Mouse (Mus musculus) bone marrow macrophage, adult 2 months (primary cell): ENCODE measurements around the gene Zcchc4. TPM values are rescaled to one million over a fixed set of nuclear protein-coding genes. Genes with fewer than 3 reads are reported as not detected.

Source experiments
- H3K27ac ChIP-seq: 2 replicates; pipeline ENCODE4 v1.5.1; 2012; ENCODE audit warnings: low read depth, low read length; ENCODE audit not compliant: insufficient read depth
- H3K4me1 ChIP-seq: 2 replicates; pipeline ENCODE4 v1.6.1; 2012; ENCODE audit warnings: low read length; ENCODE audit not compliant: control insufficient read depth, insufficient read depth
- H3K4me3 ChIP-seq: 2 replicates; pipeline ENCODE4 v1.5.1; 2012; ENCODE audit warnings: mild to moderate bottlenecking, low read length, moderate library complexity; ENCODE audit not compliant: insufficient read depth
- CTCF ChIP-seq: IDR thresholded peaks from 2 replicates; pipeline ENCODE4 v1.5.1; 2012; ENCODE audit warnings: low read depth, mild to moderate bottlenecking, low read length, moderate library complexity
- POLR2A ChIP-seq: IDR thresholded peaks from 2 replicates; pipeline ENCODE4 v1.6.1; 2012; ENCODE audit warnings: mild to moderate bottlenecking, low read depth, low read length, borderline replicate concordance
- polyA plus RNA-seq: library from polyadenylated mRNA; stranded (reverse); fragments of >200 nt; gene quantifications from 2 replicates; pipeline ENCODE4 v1.2.4, GENCODE M21; 2012; ENCODE audit not compliant: missing spikeins, insufficient read depth, insufficient read length

Gene Zcchc4
- polyA plus RNA-seq, 1 experiment = 13.2 TPM

GRCm38 (mm10) chr5:52813312-52813711 is 38.1 kb downstream of the Zcchc4 start:
- no peaks in the 10 kb centered on the region for H3K4me1 ChIP-seq
- TF ChIP-seq CTCF (no peak), POLR2A (no peak)
- H3K4me3 ChIP-seq = no peak overlapping the region
- no peak overlapping the region for H3K27ac ChIP-seq

GRCm38 (mm10) chr5:52818676-52819075 is 43.5 kb downstream of the Zcchc4 start:
- H3K27ac ChIP-seq = no peak overlapping the region
- no peak for TF ChIP-seq CTCF

GRCm38 (mm10) chr5:52821691-52822090 is 46.5 kb downstream of the Zcchc4 start:
- H3K4me1 ChIP-seq = no peaks in the 10 kb centered on the region
- TF ChIP-seq CTCF (no peak), POLR2A (no peak)
- H3K4me3 ChIP-seq = no peak overlapping the region
- no peak overlapping the region for H3K27ac ChIP-seq

More at GRCm38 (mm10) chr5:52818676-52819075, 43.5 kb downstream of the Zcchc4 start:
- Histone ChIP-seq H3K4me3 (no peak overlapping the region), H3K4me1 (no peaks in the 10 kb centered on the region)

DNA sequence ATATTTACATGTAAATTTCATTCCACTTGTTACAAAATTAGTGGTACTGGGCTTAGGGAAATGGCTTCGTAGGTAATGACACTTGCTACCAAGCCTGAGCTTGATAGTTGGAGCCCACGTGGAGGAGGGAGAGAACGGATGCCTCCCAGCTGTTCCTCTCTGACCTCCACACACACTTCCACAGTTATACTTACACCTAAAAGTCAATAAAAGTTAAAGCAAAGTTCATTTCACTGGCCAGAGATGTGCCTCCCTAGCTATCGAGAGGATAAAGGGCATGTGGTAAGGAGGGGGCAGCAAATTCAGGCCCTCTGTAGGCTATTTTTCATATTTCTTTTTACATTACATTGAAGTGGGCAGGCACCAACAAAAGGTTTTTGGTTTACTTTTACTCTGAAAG is 52.7 kb downstream of the Zcchc4 start:
- no peak overlapping the region for H3K27ac ChIP-seq
- H3K4me1 ChIP-seq = peaks cover 2% of the 10 kb centered on the region; the same call in 1 of the 2 replicates
- H3K4me3 ChIP-seq = no peak overlapping the region
- TF ChIP-seq POLR2A = no peak
- TF ChIP-seq CTCF = no peak

- H3K4me1 ChIP-seq = peaks cover 7% of the 10 kb centered on the region; the same call in 1 of the 2 replicates
- no peak for TF ChIP-seq POLR2A
- TF ChIP-seq CTCF = no peak
- no peak overlapping the region for H3K27ac ChIP-seq
- H3K4me3 ChIP-seq = peak overlapping the region; percentile 68; the same call in 1 of the 2 replicates
Observed at GRCm38 (mm10) chr5:52833005-52833404, 57.8 kb downstream of the Zcchc4 start.

- no peak for TF ChIP-seq POLR2A
- no peak for TF ChIP-seq CTCF
- Histone ChIP-seq H3K4me1 (peaks cover 7% of the 10 kb centered on the region; the same call in 1 of the 2 replicates), H3K4me3 (peak within 1 kb of the TSS; percentile 92), H3K27ac (peak within 1 kb of the TSS; percentile 62)
Observed at GRCm38 (mm10) chr5:52833761-52834274, 58.6 kb downstream of the Zcchc4 start, which contains the start of gene Anapc4. TSS of gene Anapc4 (plus strand) at chr5:52834012.

DNA sequence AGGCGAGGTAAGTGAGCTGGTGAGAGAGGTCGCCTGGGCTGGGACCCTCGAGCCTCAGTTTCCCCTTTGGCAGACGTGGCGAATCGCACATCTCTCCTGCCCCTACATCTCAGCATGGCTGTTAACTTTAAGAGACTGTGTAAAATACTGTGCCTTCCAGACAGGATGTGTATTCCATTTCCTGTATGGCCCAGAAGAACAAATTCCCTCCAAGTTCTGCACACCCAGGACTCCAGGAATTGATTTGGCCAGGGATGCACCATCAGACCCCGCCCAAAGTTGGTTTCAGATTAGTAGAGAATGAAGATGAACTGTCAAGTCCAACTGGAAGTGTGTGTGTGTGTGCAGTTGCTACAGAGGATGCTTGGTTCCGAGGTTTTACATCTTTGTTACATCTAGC is 59.2 kb downstream of the Zcchc4 start:
- peak overlapping the region; percentile 92 for H3K4me3 ChIP-seq
- H3K4me1 ChIP-seq = peaks cover 7% of the 10 kb centered on the region; the same call in 1 of the 2 replicates
- TF ChIP-seq POLR2A (no peak), CTCF (no peak)
- peak overlapping the region; percentile 61 for H3K27ac ChIP-seq

DNA sequence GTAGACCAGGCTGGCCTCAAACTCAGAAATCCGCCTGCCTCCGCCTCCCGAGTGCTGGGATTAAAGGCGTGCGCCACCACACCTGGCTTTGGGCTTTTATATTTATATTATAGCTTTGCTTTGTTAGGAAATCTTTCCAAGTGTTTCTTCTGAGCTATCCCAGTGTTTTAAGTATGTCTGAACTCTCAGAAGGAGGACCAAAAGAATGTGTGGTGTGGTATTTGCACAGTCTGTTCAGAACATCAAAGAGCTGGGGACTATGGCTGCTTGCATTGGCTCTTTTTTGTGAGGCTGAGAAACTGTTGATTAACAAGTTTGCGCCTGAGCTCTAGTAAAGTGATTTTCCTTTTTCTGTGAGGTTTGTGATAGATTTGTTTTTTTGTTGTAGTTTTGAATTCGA is 69.1 kb downstream of the Zcchc4 start:
- TF ChIP-seq CTCF (no peak), POLR2A (no peak)
- Histone ChIP-seq H3K4me1 (no peaks in the 10 kb centered on the region), H3K4me3 (no peak overlapping the region), H3K27ac (no peak overlapping the region)

DNA sequence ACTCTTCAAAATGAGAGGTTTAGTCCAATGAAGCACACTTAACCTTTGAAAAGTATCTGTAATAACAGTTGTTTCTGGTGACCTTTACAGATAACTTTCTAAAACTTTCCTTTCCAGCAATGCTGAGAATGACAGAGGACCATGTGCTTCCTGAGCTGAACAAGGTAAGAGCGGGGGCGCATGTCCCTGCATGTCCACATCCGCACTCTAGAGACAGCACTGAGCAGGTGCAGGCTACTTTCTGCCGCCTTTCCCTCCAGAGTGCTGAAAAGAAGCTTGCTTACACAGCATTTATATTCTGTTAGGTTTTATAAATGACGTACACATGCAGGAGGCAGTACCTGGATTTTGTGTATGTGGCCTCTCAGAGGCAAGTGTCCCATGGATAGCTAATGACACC is 80.5 kb downstream of the Zcchc4 start:
- Histone ChIP-seq H3K4me1 (no peaks in the 10 kb centered on the region), H3K4me3 (no peak overlapping the region), H3K27ac (no peak overlapping the region)
- TF ChIP-seq CTCF (no peak), POLR2A (no peak)

- Histone ChIP-seq H3K4me3 (no peak overlapping the region), H3K27ac (no peak overlapping the region), H3K4me1 (peaks cover 11% of the 10 kb centered on the region)
- TF ChIP-seq CTCF (no peak), POLR2A (no peak)
Observed at GRCm38 (mm10) chr5:52864446-52864845, 89.2 kb downstream of the Zcchc4 start.
